Mouse (Mus musculus) gastrocnemius, postnatal 36 days (tissue): ENCODE measurements around the gene Rpl4. TPM values are rescaled to one million over a fixed set of nuclear protein-coding genes. Genes with fewer than 3 reads are reported as not detected.

Source experiments
- microRNA-seq, 2 experiments: library from miRNA; unstranded; fragments of <30 nt; microRNA quantifications; one replicate each; pipeline ENCODE4 v1.2.0; 2021
- total RNA-seq, 2 experiments: library from RNA; stranded (reverse); gene quantifications; 2 replicates each; pipeline ENCODE4 v1.2.3; 2021

Gene Rpl4
- total RNA-seq, 2 experiments from 2014 or later = 436 to 550 TPM

Small RNA genes within 50 kb of the gene (microRNA-seq; reads per million reads assigned to microRNA genes)
- 0 reads per million in 2 experiments for gene Gm24106

Other genes with a start within 250 kb of the Rpl4 start
- 1 to 10 TPM; 3.3 to 4.0 TPM for gene Smad6, start 151.3 kb upstream of the Rpl4 start, total RNA-seq
- not detected for gene Lctl, start 56.2 kb upstream of the Rpl4 start, total RNA-seq
- under 1 TPM; 0.52 to 0.79 TPM for gene Zwilch, start 271 bp upstream of the Rpl4 start, total RNA-seq
- gene Snapc5, start 5.9 kb downstream of the Rpl4 start, total RNA-seq = 10 to 100 TPM; 17.7 to 18.9 TPM
- gene Uchl4, start 61.8 kb downstream of the Rpl4 start, total RNA-seq = 1 to 10 TPM; 1.3 to 2.2 TPM
- 10 to 100 TPM; 48.1 to 50.7 TPM for gene Map2k1, start 80.3 kb downstream of the Rpl4 start, total RNA-seq
- gene Tipin, start 108.2 kb downstream of the Rpl4 start, total RNA-seq = 10 to 100 TPM in 1 of 2 experiments, 1 to 10 TPM in 1; 7.1 to 11.0 TPM
- 10 to 100 TPM; 20.4 to 21.0 TPM for gene Dis3l, start 167.9 kb downstream of the Rpl4 start, total RNA-seq
- under 1 TPM; 0.31 to 0.35 TPM for gene Megf11, start 212.3 kb downstream of the Rpl4 start, total RNA-seq